Mouse (Mus musculus): ENCODE data around the gene Pknox2.
A peak's percentile ranks its signal among the peaks of the same experiment; 100 is the strongest.

The Pknox2 gene

DNA sequence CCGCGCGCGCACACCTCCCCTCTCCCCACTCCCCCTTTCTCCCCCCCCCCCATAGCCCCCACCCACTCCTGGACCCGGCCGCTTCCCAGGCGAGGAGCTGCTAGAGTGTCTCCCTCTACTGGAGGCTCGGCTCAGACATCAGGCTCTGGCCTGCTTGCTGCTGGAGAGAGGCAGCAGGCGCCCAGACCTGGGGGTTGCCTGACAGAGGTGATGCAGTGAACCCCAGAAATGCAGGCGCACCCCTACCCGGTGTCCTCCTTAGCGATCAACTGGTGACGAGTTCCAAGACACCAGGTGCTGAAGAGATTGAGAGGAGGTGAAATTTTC is at the start of gene Pknox2:
Gene Pknox2, minus strand, starts transcription at position 49 of the 327 bp plus-strand sequence.
- DNase-seq (ENCODE audit: low read depth in 2 of 2, low spot score in 2 of 2): no peak

DNA sequence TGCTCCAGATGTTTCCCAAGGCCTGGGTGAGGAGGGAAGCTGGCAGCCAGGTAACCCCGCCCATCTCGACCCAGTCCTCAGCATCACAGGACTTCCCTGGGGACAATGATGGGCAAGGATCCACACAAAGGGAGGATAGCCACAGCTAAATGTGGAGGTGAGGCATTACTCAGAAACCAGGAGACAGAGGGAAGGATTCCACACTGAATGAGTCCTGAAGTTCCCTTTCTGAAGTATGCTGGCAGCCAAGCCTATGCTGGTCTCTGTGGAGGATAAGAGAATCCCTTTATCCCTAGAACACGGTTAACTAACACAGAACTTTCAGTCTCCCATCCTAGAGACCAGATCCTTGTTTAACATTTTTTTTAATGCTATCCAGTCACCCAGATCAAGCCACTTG is 40.8 kb upstream of the Pknox2 start:
- no peak for DNase-seq (ENCODE audit: low read depth in 2 of 2, low spot score in 2 of 2)

DNA sequence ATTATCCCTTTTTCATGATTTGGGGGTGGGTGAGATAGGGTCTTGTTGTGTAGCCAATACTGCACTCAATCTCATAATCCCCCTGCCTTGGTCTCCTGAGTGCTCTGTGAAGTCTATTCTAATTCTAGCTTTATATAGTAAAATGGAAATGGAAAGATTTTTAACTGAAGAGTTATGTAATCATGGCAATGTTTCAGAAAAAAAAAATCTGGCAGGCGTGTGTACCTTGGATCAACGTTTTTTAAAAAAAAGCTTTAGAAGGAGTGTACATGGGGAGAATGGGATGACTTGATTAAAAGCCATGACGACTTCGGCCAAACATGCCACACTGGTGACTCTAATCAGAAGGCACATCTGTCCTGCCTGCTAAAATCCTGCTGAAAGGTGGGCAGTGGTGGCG is 40.2 kb upstream of the Pknox2 start:
- no peak for DNase-seq (ENCODE audit: low read depth in 2 of 2, low spot score in 2 of 2)

DNA sequence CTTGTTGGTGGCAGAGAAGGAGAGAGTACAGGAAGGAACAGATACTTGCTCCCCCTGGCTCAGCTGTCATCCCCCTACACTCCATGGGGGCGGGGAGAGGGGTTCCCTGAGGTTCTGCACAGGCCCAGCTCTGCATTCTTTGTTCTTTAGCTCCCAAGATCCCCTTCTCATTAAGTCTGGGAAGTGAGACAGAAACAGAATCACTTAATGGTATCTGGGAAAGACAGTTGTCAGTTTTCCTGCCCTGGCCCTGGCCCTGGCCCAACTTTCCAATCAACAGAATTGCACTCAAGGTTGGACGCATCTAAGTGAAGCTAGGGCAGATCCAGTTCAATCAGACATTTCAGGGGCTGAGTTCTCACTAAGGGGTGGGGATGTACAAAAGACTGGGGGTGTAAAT is 36.0 kb upstream of the Pknox2 start:
- no peak for DNase-seq (ENCODE audit: low read depth in 2 of 2, low spot score in 2 of 2)

DNA sequence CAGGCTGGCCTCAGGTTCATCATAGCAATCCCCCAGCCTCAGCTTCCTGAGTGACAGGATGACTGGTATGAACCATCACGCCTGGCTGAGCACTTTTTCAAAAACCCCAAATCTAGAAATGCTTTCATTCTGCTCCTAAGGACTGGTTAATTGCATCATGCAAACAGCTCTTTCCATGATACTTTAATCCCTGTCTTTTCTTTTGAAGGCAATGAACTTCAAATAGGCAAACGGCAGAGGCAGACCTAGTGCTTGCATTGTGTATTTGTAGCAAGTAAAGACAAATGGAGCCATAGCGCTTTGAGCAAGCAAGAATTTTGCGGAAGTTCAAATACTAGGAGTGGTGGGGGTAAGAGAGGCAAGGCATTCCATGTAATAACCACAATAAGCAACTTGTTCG is 34.4 kb upstream of the Pknox2 start:
- DNase-seq (ENCODE audit: low read depth in 2 of 2, low spot score in 2 of 2): no peak

DNA sequence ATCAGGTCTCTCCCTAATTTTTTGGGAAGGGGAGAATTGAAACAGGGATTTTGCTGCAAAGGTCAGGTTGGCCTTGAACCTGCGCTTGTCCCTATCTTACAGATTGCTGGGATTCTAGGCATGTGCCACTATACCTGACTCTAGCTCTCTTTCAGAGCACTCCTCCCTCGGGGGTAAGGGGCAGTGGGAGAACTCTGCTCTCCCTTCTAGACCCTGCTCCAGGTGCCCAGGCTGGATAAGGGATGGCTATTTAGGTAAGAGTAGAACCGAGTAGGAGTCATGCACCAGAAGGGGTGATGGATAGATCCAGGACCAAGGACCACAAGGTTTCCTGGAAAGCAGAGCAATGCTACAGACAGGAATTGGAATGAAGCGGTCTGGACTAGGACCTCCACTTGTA is 32.4 kb upstream of the Pknox2 start:
- no peak for DNase-seq (ENCODE audit: low read depth in 2 of 2, low spot score in 2 of 2)

DNA sequence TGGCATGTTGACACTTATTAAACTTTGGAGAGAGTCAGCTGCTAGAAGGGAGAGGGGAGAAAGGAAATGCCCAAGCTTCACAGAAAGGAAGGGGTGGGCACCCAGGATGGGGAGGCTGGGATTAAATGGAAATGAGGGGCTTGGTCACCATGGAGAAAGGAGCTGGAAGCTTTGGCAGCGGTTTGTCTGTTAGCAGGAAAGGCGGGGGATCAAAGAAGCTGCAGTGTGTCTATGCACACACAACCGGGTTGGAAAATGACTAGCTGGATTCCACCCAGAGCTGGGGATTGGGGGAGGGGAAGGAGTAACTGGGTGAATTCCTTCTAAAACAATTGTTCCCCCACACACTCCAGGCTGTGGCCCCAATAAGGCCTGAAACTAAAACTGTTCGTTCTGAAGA is 31.7 kb upstream of the Pknox2 start:
- no peak for DNase-seq (ENCODE audit: low read depth in 2 of 2, low spot score in 2 of 2)

DNA sequence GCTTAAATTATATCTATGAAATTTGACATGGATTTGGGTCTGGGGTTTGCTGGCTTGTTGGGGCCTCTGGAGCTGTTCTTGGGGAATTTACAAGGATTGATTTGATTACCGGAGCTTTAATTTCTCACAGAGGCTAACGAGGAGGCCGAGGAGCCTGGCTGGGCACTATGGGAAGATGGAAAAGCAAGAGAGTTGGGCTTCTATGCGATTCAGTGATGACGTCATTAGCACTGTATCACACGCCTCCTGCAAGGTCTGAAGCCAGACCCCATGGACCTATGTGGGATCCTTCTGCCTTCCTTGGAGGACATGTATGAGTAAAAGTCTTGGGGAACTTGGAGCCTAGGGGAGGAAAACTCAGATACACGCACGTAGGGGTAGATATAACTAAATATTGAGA is 30.3 kb upstream of the Pknox2 start:
- DNase-seq (ENCODE audit: low read depth in 2 of 2, low spot score in 2 of 2): no peak

DNA sequence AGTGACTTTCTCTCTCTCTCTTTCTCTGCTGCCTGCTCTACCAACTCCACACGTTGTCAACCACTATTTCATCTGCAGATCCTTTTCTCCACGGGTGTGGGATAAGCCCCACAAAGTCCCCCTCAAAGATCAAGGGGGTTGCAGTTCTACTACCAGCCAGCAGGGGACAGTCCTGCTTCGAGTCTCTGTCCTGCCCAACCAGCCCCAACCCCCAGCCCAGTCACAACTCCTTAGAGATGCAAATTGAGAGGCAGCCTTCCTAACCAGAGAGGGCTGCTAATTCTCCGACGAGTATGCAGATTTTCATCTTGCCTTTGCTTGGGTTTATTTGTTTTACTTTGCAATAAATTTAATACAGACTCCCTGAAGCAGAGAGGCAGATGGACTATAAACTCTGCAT is 29.9 kb upstream of the Pknox2 start:
- peak; percentile 23 to 45 for DNase-seq (ENCODE audit: low read depth in 2 of 2, low spot score in 2 of 2)

DNA sequence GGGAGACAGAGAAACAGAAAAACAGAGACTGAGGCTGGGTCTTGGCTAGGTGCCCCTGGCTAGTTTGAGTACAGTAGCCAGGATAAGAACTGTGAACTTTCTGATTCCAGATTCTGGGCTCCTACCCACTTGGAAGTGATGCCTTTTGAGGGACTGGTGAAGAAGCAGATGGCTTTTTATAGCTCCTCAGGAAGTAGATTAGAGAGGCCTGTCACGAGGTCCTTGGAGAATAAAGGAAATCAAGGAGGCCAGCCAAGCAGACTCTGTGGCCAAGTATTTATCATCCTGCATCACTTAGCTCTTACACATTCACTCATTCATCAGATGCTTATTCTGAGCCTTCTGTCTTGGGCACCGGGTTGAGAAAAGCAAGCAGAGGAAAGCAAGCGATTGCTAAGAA is 28.8 kb upstream of the Pknox2 start:
- DNase-seq (ENCODE audit: low read depth in 2 of 2, low spot score in 2 of 2): no peak

DNA sequence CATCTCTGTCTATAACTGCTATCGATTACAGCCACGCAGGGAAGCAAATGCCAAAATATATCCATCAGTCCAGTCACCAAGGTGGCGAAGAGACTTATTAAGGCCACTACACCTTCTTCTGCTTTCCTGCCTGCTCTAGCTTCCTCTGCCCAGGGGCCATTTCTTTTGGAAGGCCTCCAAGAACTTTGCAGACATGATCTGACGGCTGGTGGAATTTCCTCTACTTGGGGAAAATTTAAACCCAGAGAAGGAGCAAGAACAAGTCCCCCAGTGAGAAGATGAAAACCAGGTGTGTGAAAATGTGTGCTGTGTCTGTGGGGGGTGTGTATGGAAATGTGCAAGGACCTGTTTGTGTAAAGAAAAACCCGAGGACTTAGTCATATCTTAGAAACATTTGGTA is 26.2 kb upstream of the Pknox2 start:
- DNase-seq (ENCODE audit: low read depth in 2 of 2, low spot score in 2 of 2): no peak

DNA sequence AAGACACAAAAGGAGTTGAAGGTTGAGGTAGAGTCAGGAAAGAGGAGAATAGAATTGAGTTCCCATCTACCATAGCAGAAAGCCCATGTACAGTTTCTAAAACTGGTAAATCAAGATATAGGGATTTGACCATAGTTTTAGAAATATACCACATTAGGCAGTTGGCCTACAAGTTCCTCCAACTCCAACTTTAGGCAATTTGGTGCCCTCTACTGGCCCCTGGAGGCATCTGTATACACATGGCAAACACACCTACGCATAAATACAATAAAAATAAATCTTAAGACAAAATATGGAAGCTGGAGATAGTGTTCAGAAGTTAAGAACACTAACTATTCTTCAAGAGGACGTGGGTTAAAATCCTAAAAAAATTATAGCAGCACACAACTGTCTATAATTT is 19.7 kb upstream of the Pknox2 start:
- DNase-seq (ENCODE audit: low read depth in 2 of 2, low spot score in 2 of 2): no peak

DNA sequence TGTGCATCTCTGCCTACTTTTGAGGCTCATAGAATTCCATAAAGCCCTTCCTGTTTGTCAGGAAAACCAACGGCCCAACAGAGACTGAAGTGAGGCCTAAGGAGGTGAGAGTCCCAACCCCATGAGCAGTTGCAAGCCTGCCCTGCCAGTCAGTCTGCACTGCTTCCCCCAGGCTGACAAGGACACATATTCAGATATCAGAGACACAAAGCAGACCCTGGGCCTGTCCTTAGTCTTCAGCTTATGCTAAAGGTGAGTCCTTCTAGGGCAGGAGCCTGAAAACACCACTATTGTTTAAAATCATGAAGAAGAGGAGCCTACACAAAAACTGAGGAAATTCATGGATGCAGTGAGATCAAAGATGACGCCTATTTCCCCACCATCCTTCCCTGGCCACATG is 13.5 kb upstream of the Pknox2 start:
- DNase-seq (ENCODE audit: low read depth in 2 of 2, low spot score in 2 of 2): no peak

DNA sequence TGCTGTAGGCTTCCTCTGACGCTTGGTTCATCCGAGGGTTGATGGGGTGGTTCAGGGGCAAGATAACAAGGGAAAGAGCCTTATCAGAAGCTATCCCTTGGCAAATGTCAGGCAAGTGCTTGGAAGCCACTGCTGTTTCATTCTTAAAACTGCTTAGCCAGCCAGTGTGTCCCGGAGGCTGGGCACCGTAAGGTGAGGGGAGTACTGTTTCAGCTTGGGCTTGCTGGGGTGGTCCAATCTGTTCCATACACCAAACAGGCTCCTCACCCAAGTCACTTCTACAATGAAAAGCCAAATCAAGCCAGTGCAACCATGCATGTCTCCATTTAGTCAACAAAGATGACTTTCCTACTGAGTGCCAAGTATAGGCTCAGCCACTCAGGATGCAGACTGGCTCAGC is 679 bp upstream of the Pknox2 start:
- no peak for DNase-seq (ENCODE audit: low read depth in 2 of 2, low spot score in 2 of 2)

DNA sequence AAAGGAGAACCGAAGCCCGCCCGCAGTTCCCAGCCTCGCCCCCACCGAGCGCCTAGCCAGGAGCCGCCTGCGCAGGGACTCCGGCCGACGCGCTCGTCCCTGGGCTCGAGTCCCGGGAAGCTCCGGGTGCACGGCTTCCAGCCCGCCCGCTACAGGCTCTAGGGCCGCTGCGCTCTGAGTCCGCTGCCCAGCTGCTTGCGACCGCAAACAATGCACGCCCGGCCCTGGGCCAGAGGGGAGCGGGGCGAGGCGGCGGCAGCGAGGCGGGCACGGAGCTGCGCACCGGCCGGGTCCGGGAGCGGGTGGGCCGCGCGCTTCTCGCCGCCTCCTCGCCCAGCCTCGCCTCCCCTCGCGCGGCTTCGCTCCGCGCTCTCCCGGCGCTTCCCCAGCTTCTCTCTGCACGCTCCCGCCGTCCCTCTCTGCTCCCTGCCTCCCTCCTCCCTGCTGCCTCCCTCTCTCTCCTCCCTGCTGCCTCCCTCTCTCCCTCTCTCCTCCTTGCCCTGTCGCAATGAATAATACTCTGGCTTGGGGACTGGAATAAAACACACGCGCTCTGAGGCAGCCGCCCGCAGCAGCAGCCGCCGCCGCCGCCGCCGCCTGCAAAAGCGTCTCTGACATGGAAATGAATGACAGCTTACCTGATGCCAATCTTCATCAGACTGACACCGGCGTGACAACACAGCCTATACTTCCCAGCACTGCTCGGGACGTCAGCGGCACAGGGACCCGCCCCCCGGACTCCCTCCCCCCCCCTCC is 426 bp downstream of the Pknox2 start:
- DNase-seq (ENCODE audit: low read depth in 2 of 2, low spot score in 2 of 2): no peak

DNA sequence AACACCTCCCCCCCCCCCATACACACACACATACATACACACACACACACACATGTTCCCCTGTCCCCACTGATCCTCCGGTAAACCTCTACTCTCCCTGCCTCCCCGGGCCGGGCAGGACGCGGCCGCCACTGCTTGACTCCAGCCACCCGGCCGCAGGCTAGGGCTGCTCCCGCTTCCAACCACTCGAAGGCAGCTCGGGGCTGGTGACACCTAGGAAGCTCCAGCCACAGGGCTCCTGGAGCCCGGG is 929 bp downstream of the Pknox2 start:
- DNase-seq (ENCODE audit: low read depth in 2 of 2, low spot score in 2 of 2): no peak

DNA sequence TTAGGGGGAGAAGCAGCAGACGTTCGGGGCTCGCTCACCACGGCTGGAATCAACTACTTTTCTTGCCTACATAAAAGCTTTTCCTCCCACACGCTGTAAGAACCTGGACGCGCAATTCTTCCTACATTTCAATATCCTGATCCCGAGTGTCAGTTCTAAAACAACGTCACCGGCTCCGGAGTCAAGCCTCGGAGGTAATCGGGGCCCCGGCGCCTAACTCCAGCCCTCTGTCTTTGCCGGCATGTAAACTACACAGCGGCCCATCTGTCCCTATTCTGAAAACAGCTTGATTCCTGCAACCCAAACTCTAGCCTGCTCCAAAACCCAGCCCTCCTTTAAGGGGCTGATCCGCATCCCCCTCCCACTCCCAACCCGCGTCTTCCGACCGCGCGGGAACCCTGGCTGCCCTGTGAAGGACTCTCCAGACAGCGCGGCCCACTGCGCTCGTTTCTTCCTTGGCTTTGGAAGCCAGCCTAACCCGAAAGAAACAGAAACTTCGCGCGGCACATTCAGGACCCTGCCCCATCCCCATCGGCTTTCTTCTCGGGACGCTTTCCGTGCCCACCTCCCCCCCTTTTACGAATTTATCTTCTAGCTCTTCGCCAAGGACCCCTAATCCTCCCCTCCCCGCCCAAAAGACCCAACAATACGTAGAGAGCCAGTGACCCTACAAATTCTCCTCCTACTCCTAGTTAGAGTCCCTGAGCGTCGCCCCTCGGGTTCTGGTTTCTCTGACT is 1.4 kb downstream of the Pknox2 start:
- no peak for DNase-seq (ENCODE audit: low read depth in 2 of 2, low spot score in 2 of 2)

DNA sequence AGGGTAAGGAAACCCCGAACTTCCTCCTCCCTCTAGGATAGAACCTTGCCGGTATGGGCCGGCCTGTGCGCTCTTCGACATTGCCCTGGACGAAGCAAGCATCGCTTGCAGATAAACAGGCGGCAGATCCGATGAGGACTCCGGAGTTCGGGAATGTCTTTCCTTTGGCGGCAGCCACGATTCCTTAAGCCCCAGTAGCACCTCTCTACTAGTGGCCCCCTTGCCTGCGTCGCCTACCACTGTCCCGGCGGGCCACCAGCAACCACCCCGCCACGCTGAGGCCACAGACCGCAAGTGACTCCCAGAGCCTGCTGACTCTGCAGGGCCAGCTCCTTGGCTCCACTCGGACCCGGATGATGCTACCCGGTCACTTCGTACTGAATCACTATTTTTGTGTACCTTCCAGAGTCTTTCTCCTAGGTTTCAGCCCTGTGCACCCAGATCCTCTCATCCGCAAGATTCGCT is 2.0 kb downstream of the Pknox2 start:
- no peak for DNase-seq (ENCODE audit: low read depth in 2 of 2, low spot score in 2 of 2)

DNA sequence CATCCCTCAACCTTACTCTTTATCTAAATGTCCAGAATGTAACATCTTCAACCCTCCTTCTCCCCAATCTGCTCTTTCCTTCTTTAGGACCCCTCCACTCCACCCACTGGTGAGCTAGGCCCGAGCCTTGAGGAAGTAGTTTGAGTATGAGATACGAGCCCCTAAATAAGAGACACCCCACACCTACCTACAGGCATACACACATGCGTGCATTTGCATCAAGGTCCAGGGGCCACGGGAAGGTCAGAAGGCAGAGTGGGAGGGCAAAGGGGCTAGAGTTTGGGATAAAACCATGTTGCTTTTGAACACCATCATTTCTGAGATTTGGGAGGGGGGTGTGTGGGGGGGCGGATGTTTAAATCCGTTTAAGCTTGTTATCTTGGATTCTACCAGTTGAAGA is 2.5 kb downstream of the Pknox2 start:
- no peak for DNase-seq (ENCODE audit: low read depth in 2 of 2, low spot score in 2 of 2)

DNA sequence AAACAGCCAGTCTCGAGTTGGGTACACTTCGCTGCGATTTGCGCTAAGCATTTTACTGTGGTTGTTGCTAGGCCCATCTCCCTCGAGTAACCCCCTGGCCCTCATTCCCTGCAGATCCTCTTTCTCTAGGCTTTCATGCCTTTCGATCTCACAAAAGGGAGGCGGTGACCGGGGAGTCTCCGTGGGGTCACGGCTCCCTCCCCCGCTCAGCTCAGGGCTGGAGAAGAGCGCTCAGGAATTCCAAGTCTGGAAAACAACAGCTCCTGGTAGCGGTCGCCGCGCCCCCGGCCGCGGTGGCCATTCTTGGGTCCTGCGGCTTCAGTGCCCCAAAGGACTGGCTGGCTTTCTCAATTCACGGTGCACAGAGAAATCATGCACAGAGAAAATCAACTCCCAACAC is 3.0 kb downstream of the Pknox2 start:
- no peak for DNase-seq (ENCODE audit: low read depth in 2 of 2, low spot score in 2 of 2)

DNA sequence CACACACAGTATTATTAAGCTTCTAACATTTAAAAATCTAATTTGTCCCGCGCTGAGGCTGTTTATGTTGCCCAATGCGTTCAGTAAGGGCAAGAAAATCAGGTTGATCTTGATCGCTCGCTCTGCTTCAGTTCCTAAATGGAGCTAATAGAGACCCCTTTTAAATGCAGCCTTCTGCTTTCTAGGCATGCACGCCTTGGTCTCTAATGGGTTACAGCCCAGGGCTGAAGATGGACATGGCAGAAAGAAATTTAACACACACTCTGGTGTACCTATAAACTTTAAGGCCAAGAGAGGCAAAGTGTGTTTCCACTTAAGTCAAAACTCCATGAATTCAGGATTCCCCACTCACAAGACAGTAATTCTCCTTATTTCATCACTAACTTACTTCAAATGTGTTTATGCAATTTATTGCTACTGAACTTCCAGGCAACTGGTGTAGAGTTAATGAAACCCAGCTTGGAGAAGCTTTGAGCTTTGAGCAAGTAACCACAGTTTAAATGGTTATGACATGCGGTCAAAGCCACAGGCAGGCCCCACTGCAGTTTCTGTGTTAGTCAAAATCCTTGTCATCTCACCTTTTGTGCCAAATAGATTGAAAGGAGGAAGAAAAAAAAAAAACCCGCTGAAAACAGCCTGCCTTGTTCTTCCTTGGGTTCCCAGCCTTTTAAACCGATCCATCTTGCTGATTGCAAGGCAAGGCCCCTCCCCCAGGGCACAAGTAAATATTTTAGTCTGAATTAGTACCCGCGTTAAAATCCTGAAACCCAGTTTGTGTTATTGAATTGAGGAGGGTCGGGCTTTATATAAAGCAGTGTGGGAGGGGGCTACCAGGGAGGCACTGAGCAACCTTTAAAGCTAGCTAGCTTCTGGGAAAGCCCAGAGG is 3.9 kb downstream of the Pknox2 start:
- no peak for DNase-seq (ENCODE audit: low read depth in 2 of 2, low spot score in 2 of 2)

DNA sequence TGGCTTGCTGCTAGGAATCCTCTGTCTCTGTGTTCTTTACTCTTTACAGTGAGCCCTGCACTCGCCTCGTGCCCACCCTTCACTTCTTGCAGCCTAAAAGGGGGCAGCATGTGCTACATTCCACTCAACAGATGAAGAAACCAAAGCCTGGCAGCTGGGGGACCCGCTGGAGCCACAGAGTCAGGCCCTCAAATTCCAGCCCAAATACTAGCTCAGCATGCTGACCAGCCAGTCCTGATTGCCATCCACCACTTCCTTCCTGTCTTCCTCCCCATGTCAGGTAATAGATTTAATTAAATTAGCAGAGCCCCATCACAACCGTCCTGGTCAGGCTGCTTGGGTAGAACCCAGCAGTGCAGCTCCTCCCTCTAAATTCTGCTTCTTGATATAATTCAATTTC is 5.1 kb downstream of the Pknox2 start:
- DNase-seq (ENCODE audit: low read depth in 2 of 2, low spot score in 2 of 2): no peak

Data from CD8-positive naive resting alpha-beta T cell, adult 2 months (primary cell).